Mouse (Mus musculus): ENCODE measurements around the gene Map3k9. TPM values are rescaled to one million over a fixed set of nuclear protein-coding genes. Genes with fewer than 3 reads are reported as not detected.

The Map3k9 gene
- polyA plus RNA-seq, 1 experiment = 13.8 TPM

GRCm38 (mm10) chr12:81816330-81817125 lies 35.6 kb upstream of the Map3k9 start:
- H3K36me3 ChIP-seq (ENCODE audit: control insufficient read depth, insufficient read depth, low read length, poor library complexity, severe bottlenecking) = no peaks in the 10 kb centered on the region
- H3K27me3 ChIP-seq (ENCODE audit: control insufficient read depth, insufficient read depth, low read length, poor library complexity, severe bottlenecking) = no peaks in the 10 kb centered on the region
- H3K9ac ChIP-seq (ENCODE audit: low read depth, poor library complexity, severe bottlenecking) = peak overlapping the region; percentile 49
- peak overlapping the region; percentile 62 for H3K4me3 ChIP-seq (ENCODE audit: low read depth, low read length)
- peak overlapping the region; percentile 98 for H3K27ac ChIP-seq (ENCODE audit: insufficient read depth, low read length)
- no peaks in the 10 kb centered on the region for H3K4me1 ChIP-seq (ENCODE audit: control insufficient read depth, insufficient read depth, low read length)
- no peaks in the 10 kb centered on the region for H3K9me3 ChIP-seq (replicated peaks; ENCODE audit: control insufficient read depth, insufficient read depth, low read length, poor library complexity, severe bottlenecking)
- TF ChIP-seq CTCF (IDR thresholded peaks at IDR 0.05; ENCODE audit: low read depth, low read length) (no peak), EP300 (IDR thresholded peaks at IDR 0.05; ENCODE audit: insufficient read depth, low read depth, low read length) (peak; percentile 52; the same call in 1 of the 2 replicates)

GRCm38 (mm10) chr12:81814742-81815141 lies 33.8 kb upstream of the Map3k9 start:
- no peaks in the 10 kb centered on the region for H3K36me3 ChIP-seq (ENCODE audit: control insufficient read depth, insufficient read depth, low read length, poor library complexity, severe bottlenecking)
- no peak overlapping the region for H3K27ac ChIP-seq (ENCODE audit: insufficient read depth, low read length)
- H3K9ac ChIP-seq (ENCODE audit: low read depth, poor library complexity, severe bottlenecking) = no peak overlapping the region
- TF ChIP-seq POLR2A (IDR thresholded peaks at IDR 0.05; ENCODE audit: insufficient read depth, low read length) (no peak), CTCF (IDR thresholded peaks at IDR 0.05; ENCODE audit: low read depth, low read length) (no peak), EP300 (IDR thresholded peaks at IDR 0.05; ENCODE audit: insufficient read depth, low read depth, low read length) (no peak)
- H3K9me3 ChIP-seq (replicated peaks; ENCODE audit: control insufficient read depth, insufficient read depth, low read length, poor library complexity, severe bottlenecking) = no peaks in the 10 kb centered on the region
- no peaks in the 10 kb centered on the region for H3K4me1 ChIP-seq (ENCODE audit: control insufficient read depth, insufficient read depth, low read length)
- no peak overlapping the region for H3K4me3 ChIP-seq (ENCODE audit: low read depth, low read length)
- no peaks in the 10 kb centered on the region for H3K27me3 ChIP-seq (ENCODE audit: control insufficient read depth, insufficient read depth, low read length, poor library complexity, severe bottlenecking)

DNA sequence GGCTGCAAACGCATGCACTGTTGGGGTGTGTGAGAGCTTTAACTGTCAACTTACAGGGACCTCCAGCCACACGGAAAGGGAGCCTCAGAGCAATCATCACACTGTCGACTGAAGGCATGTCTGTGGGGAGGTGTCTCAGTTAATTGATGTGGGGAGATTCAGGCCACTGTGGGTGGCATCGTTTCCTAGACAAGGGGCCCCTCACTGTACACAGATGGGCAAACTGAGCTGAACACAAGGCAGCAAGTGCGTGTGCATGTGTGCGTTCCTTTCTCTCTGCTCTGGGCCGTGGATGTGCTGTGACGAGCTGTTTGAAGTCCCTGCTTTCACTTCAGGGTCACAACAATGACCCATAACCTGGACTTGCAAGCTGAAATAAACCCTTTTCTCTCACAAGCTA lies 29.4 kb upstream of the Map3k9 start:
- Histone ChIP-seq H3K36me3 (ENCODE audit: control insufficient read depth, insufficient read depth, low read length, poor library complexity, severe bottlenecking) (no peaks in the 10 kb centered on the region), H3K9me3 (replicated peaks; ENCODE audit: control insufficient read depth, insufficient read depth, low read length, poor library complexity, severe bottlenecking) (no peaks in the 10 kb centered on the region), H3K27me3 (ENCODE audit: control insufficient read depth, insufficient read depth, low read length, poor library complexity, severe bottlenecking) (no peaks in the 10 kb centered on the region), H3K27ac (ENCODE audit: insufficient read depth, low read length) (no peak overlapping the region), H3K4me3 (ENCODE audit: low read depth, low read length) (no peak overlapping the region), H3K9ac (ENCODE audit: low read depth, poor library complexity, severe bottlenecking) (no peak overlapping the region), H3K4me1 (ENCODE audit: control insufficient read depth, insufficient read depth, low read length) (no peaks in the 10 kb centered on the region)
- no peak for TF ChIP-seq CTCF (IDR thresholded peaks at IDR 0.05; ENCODE audit: low read depth, low read length)
- no peak for TF ChIP-seq EP300 (IDR thresholded peaks at IDR 0.05; ENCODE audit: insufficient read depth, low read depth, low read length)
- TF ChIP-seq POLR2A (IDR thresholded peaks at IDR 0.05; ENCODE audit: insufficient read depth, low read length) = no peak

GRCm38 (mm10) chr12:81808596-81808995 lies 27.6 kb upstream of the Map3k9 start:
- peaks cover 4% of the 10 kb centered on the region for H3K4me1 ChIP-seq (ENCODE audit: control insufficient read depth, insufficient read depth, low read length)
- H3K9ac ChIP-seq (ENCODE audit: low read depth, poor library complexity, severe bottlenecking) = no peak overlapping the region
- no peak overlapping the region for H3K4me3 ChIP-seq (ENCODE audit: low read depth, low read length)
- H3K9me3 ChIP-seq (replicated peaks; ENCODE audit: control insufficient read depth, insufficient read depth, low read length, poor library complexity, severe bottlenecking) = no peaks in the 10 kb centered on the region
- H3K36me3 ChIP-seq (ENCODE audit: control insufficient read depth, insufficient read depth, low read length, poor library complexity, severe bottlenecking) = no peaks in the 10 kb centered on the region
- no peak for TF ChIP-seq EP300 (IDR thresholded peaks at IDR 0.05; ENCODE audit: insufficient read depth, low read depth, low read length)
- TF ChIP-seq CTCF (IDR thresholded peaks at IDR 0.05; ENCODE audit: low read depth, low read length) = no peak
- TF ChIP-seq POLR2A (IDR thresholded peaks at IDR 0.05; ENCODE audit: insufficient read depth, low read length) = no peak
- H3K27me3 ChIP-seq (ENCODE audit: control insufficient read depth, insufficient read depth, low read length, poor library complexity, severe bottlenecking) = no peaks in the 10 kb centered on the region
- H3K27ac ChIP-seq (ENCODE audit: insufficient read depth, low read length) = no peak overlapping the region

- no peak for TF ChIP-seq EP300 (IDR thresholded peaks at IDR 0.05; ENCODE audit: insufficient read depth, low read depth, low read length)
- TF ChIP-seq POLR2A (IDR thresholded peaks at IDR 0.05; ENCODE audit: insufficient read depth, low read length) = no peak
- no peak for TF ChIP-seq CTCF (IDR thresholded peaks at IDR 0.05; ENCODE audit: low read depth, low read length)
- no peak overlapping the region for H3K4me3 ChIP-seq (ENCODE audit: low read depth, low read length)
- no peak overlapping the region for H3K27ac ChIP-seq (ENCODE audit: insufficient read depth, low read length)
- H3K9me3 ChIP-seq (replicated peaks; ENCODE audit: control insufficient read depth, insufficient read depth, low read length, poor library complexity, severe bottlenecking) = no peaks in the 10 kb centered on the region
- H3K4me1 ChIP-seq (ENCODE audit: control insufficient read depth, insufficient read depth, low read length) = peaks cover 7% of the 10 kb centered on the region
- H3K9ac ChIP-seq (ENCODE audit: low read depth, poor library complexity, severe bottlenecking) = peak overlapping the region; percentile 53
- H3K27me3 ChIP-seq (ENCODE audit: control insufficient read depth, insufficient read depth, low read length, poor library complexity, severe bottlenecking) = no peaks in the 10 kb centered on the region
- H3K36me3 ChIP-seq (ENCODE audit: control insufficient read depth, insufficient read depth, low read length, poor library complexity, severe bottlenecking) = no peaks in the 10 kb centered on the region
Observed at GRCm38 (mm10) chr12:81807953-81808352, 27.0 kb upstream of the Map3k9 start.

- H3K4me1 ChIP-seq (ENCODE audit: control insufficient read depth, insufficient read depth, low read length) = peaks cover 7% of the 10 kb centered on the region
- no peaks in the 10 kb centered on the region for H3K9me3 ChIP-seq (replicated peaks; ENCODE audit: control insufficient read depth, insufficient read depth, low read length, poor library complexity, severe bottlenecking)
- TF ChIP-seq EP300 (IDR thresholded peaks at IDR 0.05; ENCODE audit: insufficient read depth, low read depth, low read length) (no peak), CTCF (IDR thresholded peaks at IDR 0.05; ENCODE audit: low read depth, low read length) (no peak)
- H3K27ac ChIP-seq (ENCODE audit: insufficient read depth, low read length) = no peak overlapping the region
- H3K4me3 ChIP-seq (ENCODE audit: low read depth, low read length) = peak overlapping the region; percentile 85
- no peaks in the 10 kb centered on the region for H3K27me3 ChIP-seq (ENCODE audit: control insufficient read depth, insufficient read depth, low read length, poor library complexity, severe bottlenecking)
- H3K36me3 ChIP-seq (ENCODE audit: control insufficient read depth, insufficient read depth, low read length, poor library complexity, severe bottlenecking) = no peaks in the 10 kb centered on the region
- peak overlapping the region; percentile 53 for H3K9ac ChIP-seq (ENCODE audit: low read depth, poor library complexity, severe bottlenecking)
Observed at GRCm38 (mm10) chr12:81807529-81807837, 26.5 kb upstream of the Map3k9 start.

Measured in ES-Bruce4 (cell line).